Mouse (Mus musculus): ENCODE measurements around the gene Pan2. TPM values are rescaled to one million over a fixed set of nuclear protein-coding genes. Genes with fewer than 3 reads are reported as not detected.
"Not testable (repeated sequence)": the region's sequence is repeated elsewhere in the genome, so short reads cannot be mapped to it uniquely, and the experiment has no call there.

Gene Pan2
- polyA plus RNA-seq, 1 experiment from 2014 or later: 36.2 TPM

DNA sequence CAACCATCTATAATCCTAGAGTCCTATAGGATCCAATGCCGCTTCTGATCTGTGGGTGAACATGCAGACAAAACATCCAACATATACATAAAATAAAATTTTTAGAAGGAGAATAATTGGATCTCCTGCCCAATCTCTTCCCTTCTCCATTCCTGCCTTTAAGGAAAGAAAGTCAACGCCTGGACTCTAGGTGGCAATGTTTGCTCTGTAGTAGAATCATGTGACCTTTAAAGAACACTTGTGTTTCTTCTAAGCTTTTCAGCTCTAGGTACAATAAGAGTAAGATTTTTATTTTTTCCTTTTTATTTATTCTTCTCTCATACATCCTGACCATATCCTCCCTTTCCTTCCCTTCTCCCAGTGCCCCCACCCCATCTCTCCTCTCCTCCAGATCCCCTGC is 31.3 kb upstream of the Pan2 start:
- ATAC-seq (ENCODE audit: insufficient read depth) (no peak), DNase-seq (peak; percentile 35)
- peak; percentile 10; the same call in 1 of the 2 replicates for TF ChIP-seq CTCF (IDR thresholded peaks at IDR 0.05; ENCODE audit: low read depth)
- no peak overlapping the region for H3K27ac ChIP-seq (ENCODE audit: low read depth)
- no peaks in the 10 kb centered on the region for H3K9me3 ChIP-seq (ENCODE audit: low read depth, low read length)
- H3K27me3 ChIP-seq (ENCODE audit: insufficient read depth, low read length): no peaks in the 10 kb centered on the region
- H3K9ac ChIP-seq: no peak overlapping the region
- peaks cover 4% of the 10 kb centered on the region; the same call in 1 of the 2 replicates for H3K36me3 ChIP-seq (ENCODE audit: insufficient read depth)
- H3K4me3 ChIP-seq (ENCODE audit: low read depth, low read length): no peak overlapping the region
- no peaks in the 10 kb centered on the region for H3K4me1 ChIP-seq (ENCODE audit: insufficient read depth)
- H3K4me2 ChIP-seq: no peak overlapping the region
- WGBS: 56% methylated on average over 2 of the region's 2 CpGs

DNA sequence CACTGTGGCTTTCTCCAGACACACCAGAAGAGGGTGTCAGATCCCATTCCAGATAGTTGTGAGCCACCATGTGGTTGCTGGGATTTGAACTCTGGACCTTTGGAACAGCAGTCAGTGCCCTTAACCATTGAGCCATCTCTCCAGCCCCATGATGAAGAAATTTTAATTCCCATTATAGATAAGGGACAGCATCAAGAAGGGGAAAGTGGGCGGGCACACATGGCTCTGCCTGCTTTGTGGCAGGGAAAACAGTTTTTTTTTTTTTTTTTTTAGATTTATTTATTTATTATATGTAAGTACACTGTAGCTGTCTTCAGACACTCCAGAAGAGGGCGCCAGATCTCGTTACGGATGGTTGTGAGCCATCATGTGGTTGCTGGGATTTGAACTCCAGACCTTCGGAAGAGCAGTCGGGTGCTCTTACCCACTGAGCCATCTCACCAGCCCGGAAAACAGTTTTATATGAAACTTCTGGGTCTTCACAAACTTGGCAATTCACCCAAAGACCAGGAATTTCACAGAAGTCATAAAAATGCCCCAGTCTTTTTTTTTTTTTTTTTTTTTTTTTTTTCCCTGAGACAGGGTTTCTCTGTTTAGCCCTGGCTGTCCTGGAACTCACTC is 30.2 kb upstream of the Pan2 start:
- WGBS: 89% methylated on average over 4 of the region's 7 CpGs
- not testable (repeated sequence) for H3K36me3 ChIP-seq (ENCODE audit: insufficient read depth); H3K9ac ChIP-seq; H3K9me3 ChIP-seq (ENCODE audit: low read depth, low read length); H3K4me2 ChIP-seq; H3K4me1 ChIP-seq (ENCODE audit: insufficient read depth); ATAC-seq (ENCODE audit: insufficient read depth); H3K4me3 ChIP-seq (ENCODE audit: low read depth, low read length); H3K27me3 ChIP-seq (ENCODE audit: insufficient read depth, low read length); DNase-seq; H3K27ac ChIP-seq (ENCODE audit: low read depth)

DNA sequence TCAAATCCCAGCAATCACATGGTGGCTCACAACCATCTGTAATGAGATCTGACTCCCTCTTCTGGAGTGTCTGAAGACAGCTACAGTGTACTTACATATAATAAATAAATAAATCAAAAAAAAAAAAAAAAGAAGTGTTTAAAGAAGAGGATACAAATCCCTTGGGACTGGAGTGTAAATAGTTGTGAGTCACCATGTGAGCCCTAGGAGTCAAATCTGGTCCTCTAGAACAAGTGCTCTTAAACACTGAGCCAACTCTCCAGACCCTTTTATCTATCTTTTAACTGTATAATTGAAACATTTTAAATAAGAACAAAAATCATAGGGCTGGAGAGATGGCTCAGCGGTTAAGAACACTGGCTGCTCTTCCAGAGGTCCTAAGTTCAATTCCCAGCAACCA is 27.8 kb upstream of the Pan2 start:
- not testable (repeated sequence) for ATAC-seq (ENCODE audit: insufficient read depth); H3K4me2 ChIP-seq; DNase-seq; H3K27ac ChIP-seq (ENCODE audit: low read depth); H3K4me1 ChIP-seq (ENCODE audit: insufficient read depth); H3K9me3 ChIP-seq (ENCODE audit: low read depth, low read length); H3K27me3 ChIP-seq (ENCODE audit: insufficient read depth, low read length); H3K9ac ChIP-seq; H3K4me3 ChIP-seq (ENCODE audit: low read depth, low read length)
- 87% methylated on average over 1 of the region's 1 CpGs for WGBS
- H3K36me3 ChIP-seq (ENCODE audit: insufficient read depth): peaks cover 25% of the 10 kb centered on the region

DNA sequence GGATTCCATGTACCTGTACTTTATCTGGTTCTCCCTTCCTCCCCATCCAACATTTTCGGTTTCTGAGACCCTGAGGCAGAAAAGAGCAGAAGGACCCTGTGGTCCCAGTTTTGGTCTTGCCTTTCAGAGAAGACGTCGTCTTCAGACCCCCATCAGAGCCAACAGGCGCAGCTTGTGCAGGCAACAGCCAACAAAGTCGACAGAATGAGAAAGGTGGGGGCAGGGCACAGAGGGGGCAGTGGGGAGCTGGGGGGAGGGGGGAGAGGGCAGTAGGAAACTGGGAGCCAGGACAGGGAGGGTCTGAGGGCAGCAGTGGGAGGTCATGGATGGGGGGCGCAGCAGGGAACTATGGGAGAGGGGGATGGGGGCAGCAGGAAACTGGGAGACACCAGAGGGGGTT is 25.0 kb upstream of the Pan2 start:
- no peak overlapping the region for H3K27ac ChIP-seq (ENCODE audit: low read depth)
- no peak overlapping the region for H3K4me2 ChIP-seq
- no peak for TF ChIP-seq CTCF (IDR thresholded peaks at IDR 0.05; ENCODE audit: low read depth)

DNA sequence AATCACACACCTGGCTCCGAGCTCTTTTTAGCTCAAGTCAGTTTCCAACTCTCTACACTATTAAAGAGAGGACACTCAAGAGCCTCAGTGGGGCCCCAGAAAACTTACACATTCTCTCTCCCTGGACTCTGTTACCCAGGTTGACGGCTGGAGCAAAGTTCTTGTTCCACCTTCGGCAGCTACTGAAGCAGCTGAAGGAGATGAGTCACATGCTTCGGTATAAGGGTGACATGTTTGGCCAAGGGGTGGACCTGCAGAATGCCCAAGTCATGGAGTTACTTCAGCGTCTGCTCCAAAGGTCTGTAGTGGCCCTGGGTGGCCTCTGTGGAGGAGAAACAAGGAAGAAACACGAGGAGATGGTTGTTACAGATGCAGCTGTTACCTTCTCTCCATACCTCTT is 22.2 kb upstream of the Pan2 start:
- TF ChIP-seq CTCF (IDR thresholded peaks at IDR 0.05; ENCODE audit: low read depth): no peak
- 79% methylated on average over 6 of the region's 6 CpGs for WGBS
- ATAC-seq (ENCODE audit: insufficient read depth): no peak

More for the DNA sequence above, 25.0 kb upstream of the Pan2 start:
- H3K9me3 ChIP-seq (ENCODE audit: low read depth, low read length): no peaks in the 10 kb centered on the region
- no peaks in the 10 kb centered on the region for H3K27me3 ChIP-seq (ENCODE audit: insufficient read depth, low read length)
- DNase-seq (no peak), ATAC-seq (ENCODE audit: insufficient read depth) (peak; percentile 6; the same call in 1 of the 2 replicates)
- peaks cover 53% of the 10 kb centered on the region for H3K36me3 ChIP-seq (ENCODE audit: insufficient read depth)
- 53% methylated on average over 6 of the region's 6 CpGs for WGBS
- no peak overlapping the region for H3K4me3 ChIP-seq (ENCODE audit: low read depth, low read length)
- H3K4me1 ChIP-seq (ENCODE audit: insufficient read depth): no peaks in the 10 kb centered on the region
- no peak overlapping the region for H3K9ac ChIP-seq

DNA sequence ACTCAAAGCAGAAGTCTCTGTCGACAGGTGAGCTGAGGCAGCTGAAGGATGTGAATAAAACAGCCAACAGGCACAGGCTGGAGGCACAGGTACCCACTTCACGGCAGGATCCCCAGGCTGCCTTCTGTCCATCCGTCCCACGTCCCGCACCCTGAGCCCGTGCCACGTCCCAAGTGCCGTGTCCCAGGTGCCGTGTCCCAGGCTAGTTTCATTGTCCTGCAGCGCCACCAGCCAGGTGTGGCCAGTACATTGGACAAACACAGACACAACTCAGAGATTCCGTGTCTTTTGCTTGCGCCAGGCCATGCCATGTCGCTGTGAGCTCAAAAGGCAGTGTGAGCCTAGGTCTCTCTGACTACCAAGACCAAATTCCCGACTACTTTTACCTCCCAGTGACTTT is 21.5 kb upstream of the Pan2 start:
- Histone ChIP-seq H3K9me3 (ENCODE audit: low read depth, low read length) (no peaks in the 10 kb centered on the region), H3K9ac (no peak overlapping the region), H3K4me1 (ENCODE audit: insufficient read depth) (no peaks in the 10 kb centered on the region), H3K36me3 (ENCODE audit: insufficient read depth) (peaks cover 75% of the 10 kb centered on the region), H3K27me3 (ENCODE audit: insufficient read depth, low read length) (no peaks in the 10 kb centered on the region), H3K27ac (ENCODE audit: low read depth) (no peak overlapping the region), H3K4me2 (no peak overlapping the region), H3K4me3 (ENCODE audit: low read depth, low read length) (no peak overlapping the region)
- WGBS: 83% methylated on average over 14 of the region's 14 CpGs
- no peak for ATAC-seq (ENCODE audit: insufficient read depth)
- no peak for DNase-seq
- TF ChIP-seq CTCF (IDR thresholded peaks at IDR 0.05; ENCODE audit: low read depth): no peak

More for the DNA sequence above, 22.2 kb upstream of the Pan2 start:
- H3K9me3 ChIP-seq (ENCODE audit: low read depth, low read length): no peaks in the 10 kb centered on the region
- no peaks in the 10 kb centered on the region for H3K27me3 ChIP-seq (ENCODE audit: insufficient read depth, low read length)
- no peak overlapping the region for H3K27ac ChIP-seq (ENCODE audit: low read depth)
- no peak overlapping the region for H3K9ac ChIP-seq
- no peak for DNase-seq
- no peak overlapping the region for H3K4me2 ChIP-seq
- H3K4me3 ChIP-seq (ENCODE audit: low read depth, low read length): no peak overlapping the region
- H3K4me1 ChIP-seq (ENCODE audit: insufficient read depth): no peaks in the 10 kb centered on the region
- peaks cover 74% of the 10 kb centered on the region for H3K36me3 ChIP-seq (ENCODE audit: insufficient read depth)

DNA sequence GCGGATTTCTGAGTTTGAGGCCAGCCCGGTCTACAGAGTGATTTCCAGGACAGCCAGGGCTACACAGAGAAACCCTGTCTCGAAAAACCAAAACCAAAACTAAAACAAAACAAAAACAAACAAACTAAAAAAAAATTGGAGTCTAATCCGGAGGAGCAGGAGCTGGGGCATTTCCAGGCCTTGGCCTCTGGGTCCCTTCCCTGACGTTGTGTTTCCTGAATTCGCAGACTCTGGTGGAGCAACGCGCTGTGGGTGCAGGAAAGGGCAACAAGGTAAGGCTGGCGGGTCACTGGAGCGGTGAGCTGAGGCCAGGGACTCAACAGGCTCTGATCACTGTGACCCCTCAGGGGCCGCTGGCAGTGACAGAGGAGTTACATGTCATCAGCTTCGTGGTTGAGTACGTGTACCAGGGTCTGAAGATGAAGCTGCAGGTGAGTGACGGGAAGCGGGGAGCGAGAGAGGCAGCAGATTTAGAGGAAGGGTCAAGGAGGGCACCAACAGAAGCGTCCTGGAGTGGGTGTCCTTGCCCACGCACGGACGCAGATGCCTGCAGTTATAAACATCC is 20.2 kb upstream of the Pan2 start:
- no peak for TF ChIP-seq CTCF (IDR thresholded peaks at IDR 0.05; ENCODE audit: low read depth)
- Histone ChIP-seq H3K4me2 (no peak overlapping the region), H3K36me3 (ENCODE audit: insufficient read depth) (peaks cover 68% of the 10 kb centered on the region), H3K27ac (ENCODE audit: low read depth) (no peak overlapping the region), H3K9ac (no peak overlapping the region), H3K9me3 (ENCODE audit: low read depth, low read length) (no peaks in the 10 kb centered on the region), H3K4me3 (ENCODE audit: low read depth, low read length) (no peak overlapping the region), H3K4me1 (ENCODE audit: insufficient read depth) (no peaks in the 10 kb centered on the region), H3K27me3 (ENCODE audit: insufficient read depth, low read length) (no peaks in the 10 kb centered on the region)
- DNase-seq: no peak
- 76% methylated on average over 20 of the region's 20 CpGs for WGBS
- no peak for ATAC-seq (ENCODE audit: insufficient read depth)
